Mouse (Mus musculus) CD4-positive, CD25-positive, alpha-beta regulatory T cell, adult 2 months (primary cell): Measurements from ENCODE around the gene Dock3.
A peak's percentile ranks its signal among the peaks of the same experiment; 100 is the strongest.

Source experiments
- DNase-seq: peaks from one replicate; pipeline ENCODE4 v3.0.0-alpha.2; 2012; ENCODE audit warnings: low read depth, low spot score

Gene Dock3

GRCm38 (mm10) chr9:107027586-107027985, 204.1 kb downstream of the Dock3 start:
- DNase-seq, result no peak

- no peak for DNase-seq
These were observed 221.9 kb downstream of the Dock3 start for GRCm38 (mm10) chr9:107009841-107010240.

GRCm38 (mm10) chr9:107003187-107003586, 228.5 kb downstream of the Dock3 start:
- no peak for DNase-seq

GRCm38 (mm10) chr9:106970742-106971141, 261.0 kb downstream of the Dock3 start:
- DNase-seq, result peak; percentile 36

- no peak for DNase-seq
These were observed 273.3 kb downstream of the Dock3 start for GRCm38 (mm10) chr9:106958452-106958851.

DNA sequence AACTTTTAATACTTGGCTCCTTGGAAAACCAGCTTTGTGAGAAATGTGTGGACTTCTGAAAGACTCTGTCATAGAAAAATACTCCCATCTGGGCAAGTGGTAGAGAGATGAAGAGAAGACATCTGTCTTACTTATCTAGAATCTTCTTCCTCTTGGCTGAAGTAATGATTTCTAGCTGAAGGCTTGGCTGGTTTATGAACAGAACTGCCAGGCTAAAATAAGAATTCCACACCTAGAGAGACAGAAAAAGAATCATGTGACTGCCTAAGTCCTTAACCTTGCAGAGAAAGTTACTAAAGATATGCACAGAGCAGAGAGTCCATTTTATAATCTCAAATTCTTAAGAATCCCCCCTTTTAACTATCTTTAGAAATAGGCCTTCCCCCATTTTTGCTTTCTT, 276.2 kb downstream of the Dock3 start:
- DNase-seq, result no peak

DNA sequence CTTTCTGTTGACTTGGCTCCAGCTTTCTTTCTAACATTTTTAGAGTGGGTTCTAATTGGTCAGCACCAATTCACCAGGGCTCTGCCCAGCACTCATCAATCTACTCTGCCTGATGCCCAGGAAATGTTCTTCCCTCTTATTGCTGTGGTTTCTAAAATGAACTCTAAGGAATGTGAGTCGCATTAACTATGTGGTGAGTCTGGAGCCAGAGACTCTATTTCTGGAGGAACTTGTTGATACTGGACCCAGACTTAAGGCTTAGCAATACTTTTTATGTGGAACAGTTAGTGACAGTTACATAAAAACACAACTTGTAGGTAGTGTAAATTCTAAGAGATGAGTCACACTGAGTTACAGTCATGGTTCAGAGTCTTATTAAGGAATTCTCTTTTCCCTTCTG, 296.7 kb downstream of the Dock3 start:
- DNase-seq, result no peak

DNA sequence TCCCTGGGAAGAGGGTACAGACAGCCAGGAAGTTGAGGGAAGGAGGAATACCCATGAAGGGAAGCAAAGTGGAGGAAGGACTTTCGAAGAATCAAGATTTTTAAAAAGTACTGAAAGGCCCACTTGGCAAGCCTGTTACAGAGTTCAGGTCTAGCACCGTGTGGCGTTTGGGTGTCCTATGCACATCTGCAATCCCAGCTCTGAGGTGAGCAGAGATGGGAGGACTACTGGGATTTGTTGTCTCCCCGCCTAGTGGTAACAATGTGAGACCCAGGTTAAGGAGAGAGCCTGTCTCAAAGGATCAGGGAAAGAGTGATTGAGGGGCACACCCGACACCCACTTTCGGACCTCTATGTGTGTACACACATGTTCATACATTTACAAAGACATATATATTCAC, 316.8 kb downstream of the Dock3 start:
- no peak for DNase-seq

- DNase-seq, result peak; percentile 38
These were observed 317.9 kb downstream of the Dock3 start for GRCm38 (mm10) chr9:106913759-106914158.

DNA sequence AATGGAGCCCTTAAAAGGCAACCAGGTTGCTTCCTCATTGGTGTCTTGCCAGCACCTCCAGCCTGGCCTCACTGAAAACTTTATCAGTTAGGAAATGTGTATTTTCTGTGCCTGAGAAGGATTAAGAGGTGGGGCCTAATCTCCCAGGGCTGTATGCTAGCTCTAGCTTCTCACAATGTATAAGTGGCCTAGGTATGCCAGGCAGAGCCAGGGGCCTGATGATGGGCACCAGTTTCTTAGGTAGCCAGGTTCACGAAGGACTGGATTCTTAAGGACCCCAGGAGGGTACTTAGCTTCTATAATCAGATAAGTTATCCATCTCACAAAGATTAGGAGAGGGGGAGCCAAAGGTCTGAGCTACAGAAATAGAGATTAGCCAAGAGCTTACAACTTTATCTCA, 320.1 kb downstream of the Dock3 start:
- DNase-seq, result no peak

- DNase-seq, result no peak
These were observed 323.0 kb downstream of the Dock3 start for GRCm38 (mm10) chr9:106908715-106909114.

GRCm38 (mm10) chr9:106908174-106908573, 323.5 kb downstream of the Dock3 start:
- no peak for DNase-seq

DNA sequence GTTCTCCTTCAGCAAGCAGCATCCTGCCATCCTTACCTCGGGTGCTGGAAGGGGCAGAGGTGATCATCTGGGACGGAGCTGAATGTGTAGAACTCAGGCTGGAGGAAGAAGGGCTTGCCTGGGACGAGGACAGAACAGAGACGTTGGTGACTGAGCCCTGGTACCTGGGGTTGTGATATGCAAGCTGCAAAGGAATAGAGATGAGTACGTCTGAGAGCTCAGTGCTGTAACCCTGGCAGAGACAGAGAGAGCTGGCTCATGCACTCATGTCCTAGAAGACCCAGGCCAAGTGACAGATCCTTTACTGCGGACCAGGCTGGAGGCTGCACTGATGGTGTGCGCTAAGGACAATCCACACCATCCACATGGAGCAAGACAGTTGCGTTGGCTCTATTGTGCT, 325.1 kb downstream of the Dock3 start:
- DNase-seq, result no peak

- peak; percentile 72 for DNase-seq
These were observed 327.9 kb downstream of the Dock3 start for GRCm38 (mm10) chr9:106903791-106904134.

- no peak for DNase-seq
These were observed 328.5 kb downstream of the Dock3 start for GRCm38 (mm10) chr9:106903099-106903790.

- no peak for DNase-seq
These were observed 330.1 kb downstream of the Dock3 start for GRCm38 (mm10) chr9:106901596-106901995.

DNA sequence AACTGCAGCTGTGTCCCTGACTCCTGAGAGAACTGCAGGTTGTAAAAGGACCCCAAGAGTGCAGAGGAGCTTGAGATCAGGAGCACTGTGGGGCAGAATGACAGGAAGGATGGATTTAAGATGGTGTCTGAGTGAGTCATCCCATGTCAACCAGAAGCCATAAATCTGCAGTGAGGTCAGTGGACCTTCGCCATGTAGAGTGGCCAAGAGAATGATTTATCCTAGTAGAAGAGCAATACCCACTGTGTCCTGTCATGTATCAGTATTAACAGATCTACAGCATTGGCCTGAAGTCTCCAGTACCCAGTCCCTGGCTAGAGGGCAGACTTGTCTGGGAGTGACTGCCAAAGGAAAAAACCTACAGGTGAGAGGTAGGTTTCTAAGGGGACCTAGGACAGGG, 332.8 kb downstream of the Dock3 start:
- no peak for DNase-seq

DNA sequence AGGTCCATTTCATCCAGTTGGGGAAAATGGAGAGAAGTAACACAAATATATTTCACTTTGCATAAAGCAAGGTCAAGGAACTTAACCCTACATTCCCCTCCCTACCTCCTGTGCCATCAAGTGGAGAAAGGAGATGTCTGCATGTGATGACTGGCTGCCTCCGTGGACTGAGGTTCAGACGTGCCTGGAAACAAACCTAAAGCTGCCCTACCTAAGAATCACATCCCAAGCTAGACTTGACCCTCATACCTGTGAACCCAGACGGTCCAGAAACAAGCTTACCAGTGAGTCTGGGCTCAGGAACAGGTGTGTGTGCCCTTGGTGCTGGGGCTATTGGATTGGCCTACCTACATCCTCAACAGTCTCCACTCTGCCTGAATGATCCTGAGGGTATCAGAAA, 338.4 kb downstream of the Dock3 start:
- DNase-seq, result no peak

DNA sequence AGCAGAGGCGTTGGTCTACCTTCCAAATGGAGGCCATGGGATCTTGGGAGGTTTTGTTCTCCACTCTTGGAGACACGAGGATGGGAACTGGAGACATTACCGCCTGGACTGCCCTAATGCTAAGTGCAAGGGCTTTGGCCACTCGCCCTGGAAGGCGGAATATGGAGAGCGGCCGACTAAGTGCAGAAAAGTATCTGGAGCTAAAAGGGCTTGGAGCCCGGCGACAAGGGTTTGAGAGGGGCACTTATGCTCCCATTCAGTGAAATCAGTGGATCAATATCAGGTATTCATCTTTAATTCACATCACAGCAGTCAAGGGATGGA, 339.2 kb downstream of the Dock3 start:
- DNase-seq, result no peak

DNA sequence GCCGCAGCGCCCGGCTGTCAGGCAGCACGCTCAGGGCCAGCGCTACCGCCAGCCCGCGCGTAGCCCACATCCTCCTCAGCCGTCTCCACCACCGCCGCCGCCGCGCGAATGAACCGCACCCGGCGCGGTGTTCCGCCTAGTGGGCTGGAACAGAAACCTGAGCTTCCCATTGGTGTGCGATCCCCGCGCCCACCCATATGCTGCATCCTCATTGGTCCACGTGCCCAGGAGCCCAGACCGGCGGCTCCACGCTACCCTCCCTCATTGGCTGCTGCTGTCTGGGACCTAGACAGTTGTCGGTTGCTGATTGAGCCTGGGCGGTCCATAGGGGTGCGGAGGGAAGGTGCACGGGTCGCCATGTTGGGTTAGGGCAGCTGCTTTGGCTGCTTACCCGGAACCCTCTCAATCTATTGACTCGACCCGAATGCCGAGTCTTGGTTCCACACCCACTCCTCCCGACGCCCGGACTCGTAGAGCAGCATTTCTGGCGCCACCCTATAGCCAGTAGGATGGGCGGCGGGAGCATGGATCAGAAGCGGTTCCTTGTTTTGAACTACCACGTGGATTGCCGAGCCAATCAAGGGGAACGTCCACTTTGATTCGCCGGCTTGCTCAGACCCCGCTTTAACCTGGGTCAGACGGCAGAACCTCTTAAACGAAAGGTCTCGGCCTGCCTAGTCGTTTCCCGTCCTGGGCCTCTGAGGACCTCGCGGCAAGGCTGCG, 339.7 kb downstream of the Dock3 start, which contains the start of gene Manf:
Gene Manf (minus strand): TSS at position 151 of the 723 bp plus-strand sequence.
- peak; percentile 99 for DNase-seq

DNA sequence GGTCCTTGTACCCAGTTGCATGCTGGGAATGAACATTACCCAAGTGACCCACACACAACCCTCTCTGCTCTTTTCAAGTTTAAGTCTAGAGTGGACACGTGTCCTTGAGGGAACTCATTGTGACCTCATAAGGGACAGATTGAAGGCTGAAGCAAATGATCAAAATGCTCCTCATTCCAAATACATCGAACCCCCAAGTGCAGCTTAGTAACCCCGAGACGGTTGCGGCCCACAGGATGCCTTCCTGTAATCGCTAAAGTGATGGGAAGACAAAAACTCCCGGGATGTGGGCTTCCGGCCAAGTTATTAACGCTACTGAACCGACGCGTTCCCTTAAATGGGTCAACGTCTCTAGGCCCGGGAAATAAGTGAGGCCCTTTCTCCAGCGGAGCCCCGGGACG, 340.4 kb downstream of the Dock3 start:
- DNase-seq, result no peak

- DNase-seq, result no peak
These were observed 341.0 kb downstream of the Dock3 start for GRCm38 (mm10) chr9:106890496-106891240.

DNA sequence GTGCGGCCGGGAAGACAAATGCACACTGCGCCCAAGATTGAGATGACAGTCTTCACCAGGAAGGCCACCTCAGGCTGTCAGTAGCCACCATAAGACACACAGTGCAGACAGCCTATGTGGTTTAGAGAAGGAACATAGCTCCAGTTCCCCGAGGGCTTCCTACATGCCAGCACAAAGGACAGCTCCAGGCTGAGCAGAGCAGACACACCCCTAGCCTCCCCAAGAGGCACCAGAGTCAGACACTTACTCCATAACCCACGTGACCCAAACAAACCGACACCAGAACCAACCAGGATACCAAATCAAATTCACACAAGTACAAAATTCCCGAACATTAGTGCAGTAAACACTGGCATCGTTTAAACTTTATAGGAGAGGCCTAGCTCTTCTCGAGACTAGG, 342.4 kb downstream of the Dock3 start:
- no peak for DNase-seq
